Mouse (Mus musculus) embryonic facial prominence, embryonic 15.5 days (tissue): ENCODE measurements around the gene Pcnp. TPM values are rescaled to one million over a fixed set of nuclear protein-coding genes. Genes with fewer than 3 reads are reported as not detected.
"Not testable (repeated sequence)": the region's sequence is repeated elsewhere in the genome, so short reads cannot be mapped to it uniquely, and the experiment has no call there.

Experiments used
- ATAC-seq: fragments of 200-750 bp; cut with Nextera tagmentation; 2 replicates; pipeline ENCODE4 v1.8.0; 2017; ENCODE audit warnings: low read depth, moderate TSS enrichment; ENCODE audit not compliant: insufficient number of reproducible peaks, low FRiP score, low TSS enrichment
- H3K27ac ChIP-seq: fragments of 300-500 bp; sonication (generic); replicated peaks from 2 replicates; pipeline ENCODE4 v1.5.1; 2015; ENCODE audit warnings: mild to moderate bottlenecking, inconsistent platforms
- H3K27me3 ChIP-seq: fragments of 300-500 bp; sonication (generic); 2 replicates; pipeline ENCODE4 v1.6.1; 2015; ENCODE audit warnings: inconsistent platforms
- H3K36me3 ChIP-seq: fragments of 300-500 bp; sonication (generic); 2 replicates; pipeline ENCODE4 v1.6.1; 2015; ENCODE audit warnings: mild to moderate bottlenecking, inconsistent platforms
- H3K4me1 ChIP-seq: fragments of 300-500 bp; sonication (generic); 2 replicates; pipeline ENCODE4 v1.6.1; 2015; ENCODE audit warnings: inconsistent platforms
- H3K4me2 ChIP-seq: fragments of 300-500 bp; sonication (generic); replicated peaks from 2 replicates; pipeline ENCODE4 v1.6.1; 2015; ENCODE audit warnings: mild to moderate bottlenecking, inconsistent platforms
- H3K4me3 ChIP-seq: fragments of 300-500 bp; sonication (generic); replicated peaks from 2 replicates; pipeline ENCODE4 v1.5.1; 2015; ENCODE audit warnings: mild to moderate bottlenecking, inconsistent platforms
- H3K9ac ChIP-seq: fragments of 300-500 bp; sonication (generic); 2 replicates; pipeline ENCODE4 v1.6.1; 2015; ENCODE audit warnings: inconsistent platforms
- H3K9me3 ChIP-seq: fragments of 300-500 bp; sonication (generic); replicated peaks from 2 replicates; pipeline ENCODE4 v1.6.1; 2016; ENCODE audit warnings: inconsistent platforms
- WGBS: fragments of 180-500 bp; shearing (Covaris S2); methylation state at CpG from one replicate; pipeline ENCODE4 v1.1.7; 2015; 5-methylcytosine and 5-hydroxymethylcytosine counted together
- microRNA-seq: library from miRNA; unstranded; fragments of <30 nt; microRNA quantifications from one replicate; pipeline ENCODE4, GENCODE M21; 2016; ENCODE audit warnings: borderline number of aligned reads
- polyA plus RNA-seq: library from polyadenylated mRNA; unstranded; fragments of >200 nt; fragmentation: Nextera tagmentation; extraction: Ambion mirVana; gene quantifications from 2 replicates; pipeline ENCODE4 v1.2.1, GENCODE M21; 2015

The Pcnp gene
- polyA plus RNA-seq, 1 experiment from 2014 or later: 211 TPM

- not testable (repeated sequence) for H3K4me1 ChIP-seq, H3K4me2 ChIP-seq, H3K9ac ChIP-seq, H3K27ac ChIP-seq, H3K4me3 ChIP-seq, H3K36me3 ChIP-seq, H3K9me3 ChIP-seq, ATAC-seq, H3K27me3 ChIP-seq
- 84% methylated on average over 6 of the region's 11 CpGs for WGBS
These were observed 66.5 kb downstream of the Pcnp start for GRCm38 (mm10) chr16:55963068-55963467.

Small RNA genes lying within 50 kb of the gene (microRNA-seq; reads per million reads assigned to microRNA genes)
- gene Gm24047: not detected

Other genes starting within 250 kb of the Pcnp start
- gene Nfkbiz, start 190.8 kb downstream of the Pcnp start, polyA plus RNA-seq: 5.8 and 6.4 TPM in 2 replicates
- gene Nxpe3, start 134.5 kb downstream of the Pcnp start, polyA plus RNA-seq: 0.67 and 0.70 TPM in 2 replicates
- gene Cep97, start 94.9 kb downstream of the Pcnp start, polyA plus RNA-seq: 11.1 and 12.0 TPM in 2 replicates
- gene Rpl24, start 63.5 kb downstream of the Pcnp start, polyA plus RNA-seq: 716 and 747 TPM in 2 replicates
- 19.1 TPM in 2 replicates for gene Zbtb11, start 55.9 kb downstream of the Pcnp start, polyA plus RNA-seq
- 22.0 and 23.0 TPM in 2 replicates for gene Trmt10c, start 8.1 kb upstream of the Pcnp start, polyA plus RNA-seq
- 29.9 and 33.1 TPM in 2 replicates for gene Senp7, start 18.6 kb upstream of the Pcnp start, polyA plus RNA-seq
- 0.13 and 0.24 TPM in 2 replicates for gene Impg2, start 174.6 kb upstream of the Pcnp start, polyA plus RNA-seq